Mouse (Mus musculus): ENCODE data around the gene Npas2.

Npas2 gene

DNA sequence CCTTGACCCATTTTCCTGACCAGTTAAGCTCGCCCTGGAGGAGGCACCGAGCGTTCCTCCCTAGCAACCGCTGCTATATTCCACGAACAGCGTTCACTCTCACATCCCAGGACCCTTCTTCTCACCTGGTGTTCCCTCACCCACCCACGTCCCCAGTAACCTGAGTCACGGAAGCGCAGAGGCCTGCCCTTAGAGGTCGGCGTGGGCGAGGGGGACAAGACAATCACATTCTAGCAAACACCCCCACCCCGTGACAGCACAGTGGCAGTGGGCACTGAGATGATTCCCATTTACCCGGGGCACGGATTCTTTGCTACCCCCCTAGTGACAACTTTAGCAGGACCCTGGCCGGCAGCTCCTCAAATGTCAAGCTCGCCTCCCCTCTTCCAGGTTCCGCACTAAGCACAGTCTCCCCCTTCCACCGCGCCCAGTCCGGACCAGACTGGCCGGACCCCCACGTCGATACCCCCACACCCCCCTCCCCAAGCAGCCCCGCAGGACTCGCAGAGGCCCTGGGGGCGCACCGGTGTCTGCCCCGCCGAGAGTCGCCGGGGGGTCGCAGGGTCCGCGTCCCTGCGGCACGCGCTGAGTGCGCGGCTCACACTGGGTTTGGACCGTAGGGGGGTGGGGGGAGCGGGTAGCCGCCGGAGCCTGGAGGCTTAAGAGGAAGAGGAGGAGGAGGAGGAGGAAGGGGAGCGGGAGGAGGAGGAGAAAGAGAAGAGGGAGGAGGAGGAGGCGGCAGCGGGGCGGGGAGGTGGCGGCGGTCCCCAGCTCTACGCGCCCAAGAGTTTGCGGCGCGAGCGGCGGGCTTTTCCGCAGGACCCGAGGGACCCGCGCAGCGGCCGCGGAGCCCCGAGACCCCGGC is at the start of gene Npas2:
Npas2 (plus strand) TSS at position 735 of the 865 bp plus-strand sequence.
- in situ Hi-C loops (cut with MboI, MseI) = loop anchor here (10.0 kb wide), 1 partner anchor 1198 kb away; the partner anchor contains the start of genes Eif5b and Txndc9

DNA sequence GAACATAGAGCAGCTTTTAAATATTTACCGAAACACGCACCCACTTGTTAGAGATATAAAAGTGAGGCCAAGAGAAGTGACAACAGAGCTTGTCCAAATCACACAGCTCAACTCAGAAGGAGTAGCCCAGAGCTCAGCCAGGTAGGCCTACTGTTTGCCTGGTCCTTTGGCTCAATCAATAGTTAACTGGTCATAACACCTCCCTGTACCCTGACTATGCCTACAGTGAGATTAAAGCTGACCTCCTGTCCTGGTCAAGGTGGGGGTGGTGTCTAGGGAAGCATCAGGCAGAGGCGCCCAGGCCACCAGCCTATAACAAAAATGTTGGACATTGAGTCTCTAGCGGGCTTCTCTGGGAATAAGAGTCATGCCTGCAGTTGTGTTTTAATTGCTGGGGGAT is 36.8 kb upstream of the Npas2 start:
- in situ Hi-C loops (cut with MboI, MseI) = no loop called here

- in situ Hi-C loops (cut with MboI, MseI) = no loop called here
Measured at GRCm38 (mm10) chr1:39160167-39160566, 33.4 kb upstream of the Npas2 start.

DNA sequence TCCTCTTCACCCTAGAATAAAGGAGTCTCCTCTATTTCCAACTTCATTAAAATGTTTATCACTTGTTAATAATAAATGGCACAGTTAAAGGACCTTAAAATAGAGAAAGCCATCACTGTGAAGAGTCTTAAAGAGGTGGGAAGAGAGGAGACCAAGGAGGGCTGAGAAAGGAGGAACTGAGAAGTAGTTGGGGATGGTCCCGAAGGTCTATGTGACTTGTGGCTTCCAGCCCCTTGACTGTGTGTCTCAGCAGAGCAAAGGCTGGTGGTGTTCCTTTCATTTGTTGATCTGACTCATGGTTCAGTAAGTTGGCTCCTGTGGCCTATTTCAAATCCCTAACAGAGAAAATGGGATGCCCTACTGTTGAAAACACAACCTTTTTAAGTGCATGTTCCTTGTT is 30.5 kb upstream of the Npas2 start:
- in situ Hi-C loops (cut with MboI, MseI) = no loop called here

GRCm38 (mm10) chr1:39176690-39177089 is 16.8 kb upstream of the Npas2 start:
- in situ Hi-C loops (cut with MboI, MseI) = no loop called here

- in situ Hi-C loops (cut with MboI, MseI) = no loop called here
Measured at GRCm38 (mm10) chr1:39177211-39177610, 16.3 kb upstream of the Npas2 start.

GRCm38 (mm10) chr1:39179806-39180205 is 13.7 kb upstream of the Npas2 start:
- in situ Hi-C loops (cut with MboI, MseI) = loop anchor here (5.0 kb wide), 1 partner anchor 102 kb away; no protein-coding TSS in a partner anchor

GRCm38 (mm10) chr1:39180517-39180916 is 13.0 kb upstream of the Npas2 start:
- in situ Hi-C loops (cut with MboI, MseI) = loop anchor here (5.0 kb wide), 1 partner anchor 102 kb away; no protein-coding TSS in a partner anchor

GRCm38 (mm10) chr1:39181901-39182300 is 11.6 kb upstream of the Npas2 start:
- in situ Hi-C loops (cut with MboI, MseI) = loop anchor here (5.0 kb wide), 1 partner anchor 100 kb away; no protein-coding TSS in a partner anchor

DNA sequence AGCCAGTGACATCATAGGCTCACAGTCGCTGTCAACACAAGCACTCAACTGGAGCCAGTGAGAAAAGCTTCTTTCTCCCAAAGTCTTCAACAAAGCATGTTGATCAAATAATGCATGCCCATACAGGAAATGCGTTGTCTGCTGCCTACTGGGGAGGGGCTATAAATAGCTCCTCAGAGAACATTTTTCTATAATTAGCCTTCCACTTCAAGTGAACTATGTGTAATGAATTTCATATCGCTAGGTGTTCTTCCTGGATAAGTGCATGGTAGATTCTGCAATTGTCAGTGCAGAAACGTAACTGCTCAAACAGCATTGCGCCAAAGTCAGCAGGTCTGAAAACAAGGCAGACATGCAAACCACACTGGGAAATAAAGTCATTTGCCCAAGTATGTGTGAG is 7.7 kb upstream of the Npas2 start:
- in situ Hi-C loops (cut with MboI, MseI) = no loop called here

GRCm38 (mm10) chr1:39186711-39187437 is 6.7 kb upstream of the Npas2 start:
- in situ Hi-C loops (cut with MboI, MseI) = no loop called here

- in situ Hi-C loops (cut with MboI, MseI) = loop anchor here (10.0 kb wide), 1 partner anchor 1196 kb away; the partner anchor contains the start of genes Eif5b and Txndc9
Measured at GRCm38 (mm10) chr1:39191122-39191521, 2.4 kb upstream of the Npas2 start.

GRCm38 (mm10) chr1:39192460-39192996 is 1.0 kb upstream of the Npas2 start:
- in situ Hi-C loops (cut with MboI, MseI) = loop anchor here (10.0 kb wide), 1 partner anchor 1198 kb away; the partner anchor contains the start of genes Eif5b and Txndc9

GRCm38 (mm10) chr1:39193862-39194675 is 538 bp downstream of the Npas2 start:
- in situ Hi-C loops (cut with MboI, MseI) = loop anchor here (10.0 kb wide), 1 partner anchor 1199 kb away; the partner anchor contains the start of genes Eif5b and Txndc9

- in situ Hi-C loops (cut with MboI, MseI) = loop anchor here (10.0 kb wide), 1 partner anchor 1200 kb away; the partner anchor contains the start of genes Eif5b and Txndc9
Measured at GRCm38 (mm10) chr1:39194959-39195358, 1.4 kb downstream of the Npas2 start.

DNA sequence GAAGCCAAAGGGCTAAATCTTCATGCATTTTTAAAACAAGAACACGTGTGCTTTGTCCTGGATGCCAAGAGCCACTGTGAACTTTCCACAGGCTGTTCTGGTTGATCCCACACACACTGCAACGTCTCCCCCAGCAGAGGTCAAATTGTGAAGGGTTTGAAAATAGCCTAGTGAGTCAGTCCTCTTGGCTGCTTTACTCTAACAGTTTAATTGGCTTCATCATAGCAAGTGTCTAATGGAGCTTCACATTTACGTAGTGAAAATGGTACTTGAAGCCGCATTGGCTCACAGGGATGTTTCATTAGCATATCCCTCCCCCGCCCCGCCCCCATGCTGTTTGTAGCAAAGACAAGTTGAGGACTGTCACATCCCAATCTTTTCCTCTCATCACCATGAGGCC is 2.6 kb downstream of the Npas2 start:
- in situ Hi-C loops (cut with MboI, MseI) = loop anchor here (10.0 kb wide), 1 partner anchor 1201 kb away; the partner anchor contains the start of genes Eif5b and Txndc9

GRCm38 (mm10) chr1:39196676-39197375 is 3.3 kb downstream of the Npas2 start:
- in situ Hi-C loops (cut with MboI, MseI) = loop anchor here (10.0 kb wide), 1 partner anchor 1202 kb away; the partner anchor contains the start of genes Eif5b and Txndc9

DNA sequence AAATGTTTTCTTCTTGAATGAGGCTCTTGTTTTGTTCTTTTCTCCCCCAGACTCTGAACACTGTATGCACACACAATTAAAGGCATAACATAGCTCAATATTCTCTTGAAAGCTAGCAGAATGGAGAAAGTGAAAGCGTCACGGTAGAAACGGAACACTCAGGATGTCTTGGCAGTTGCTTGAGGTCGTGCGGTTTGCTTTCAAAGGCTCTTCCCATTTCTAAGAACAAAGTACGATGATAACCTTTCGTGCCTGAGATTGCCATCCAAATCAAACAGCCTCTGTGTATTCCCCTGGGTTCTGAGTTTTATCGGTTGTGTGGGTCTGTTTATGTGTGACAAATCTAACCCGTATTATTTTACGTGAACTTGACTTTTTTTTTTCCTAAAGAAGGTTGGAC is 11.5 kb downstream of the Npas2 start:
- in situ Hi-C loops (cut with MboI, MseI) = no loop called here

DNA sequence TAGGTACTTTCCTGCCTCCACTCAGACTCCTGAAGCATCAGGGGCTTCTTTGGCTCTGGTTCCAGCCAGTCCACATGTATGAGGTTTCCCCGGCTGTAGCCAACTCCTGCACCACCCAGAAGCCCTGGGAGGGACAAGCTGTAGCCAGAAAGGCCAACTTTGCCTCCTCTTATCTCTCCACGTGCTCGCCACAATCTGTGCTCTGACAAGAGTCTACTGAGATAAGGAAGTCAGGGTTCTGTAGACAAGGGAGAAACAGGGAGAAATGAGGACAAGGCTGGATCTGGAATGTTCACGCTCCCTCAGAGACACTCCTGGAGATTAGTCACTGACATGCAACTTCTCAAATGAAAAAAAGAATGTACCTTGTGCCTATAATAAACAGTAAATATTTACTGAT is 12.2 kb downstream of the Npas2 start:
- in situ Hi-C loops (cut with MboI, MseI) = no loop called here

DNA sequence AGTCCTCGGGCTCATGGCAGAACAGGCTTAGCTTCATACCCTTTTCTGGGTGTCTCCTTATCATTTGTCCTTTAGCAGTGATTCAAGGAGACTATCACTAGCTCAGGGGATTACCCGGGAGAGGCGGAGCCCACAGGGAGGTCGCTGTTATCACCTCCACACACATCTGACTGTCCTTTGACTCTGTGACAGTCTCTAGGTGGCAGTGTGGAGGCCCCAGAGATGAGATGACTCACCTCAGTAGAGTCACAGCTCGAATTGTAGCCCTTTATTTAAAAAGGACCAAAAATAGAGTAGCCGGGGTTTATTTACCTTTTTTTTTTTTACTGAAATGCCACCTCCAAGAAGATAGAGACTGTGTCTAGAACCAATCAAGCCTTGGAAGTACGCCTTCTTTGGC is 13.4 kb downstream of the Npas2 start:
- in situ Hi-C loops (cut with MboI, MseI) = no loop called here
